Mouse (Mus musculus) liver, embryonic 13.5 days (tissue): ENCODE measurements around the gene Usp36. TPM values are rescaled to one million over a fixed set of nuclear protein-coding genes. Genes with fewer than 3 reads are reported as not detected.

Experiments
- ATAC-seq: fragments of 200-750 bp; cut with Nextera tagmentation; 2 replicates; pipeline ENCODE4 v1.8.0; 2017; ENCODE audit warnings: low read depth, mild to moderate bottlenecking, moderate number of reproducible peaks, moderate library complexity
- DNase-seq: peaks from one replicate; pipeline ENCODE4 v3.0.0; 2022
- H3K27ac ChIP-seq: fragments of 300-500 bp; sonication (generic); 2 replicates; pipeline ENCODE4 v1.5.1; 2015; ENCODE audit warnings: moderate library complexity, mild to moderate bottlenecking, inconsistent platforms
- H3K27me3 ChIP-seq: fragments of 300-500 bp; sonication (generic); 2 replicates; pipeline ENCODE4 v1.6.1; 2015; ENCODE audit warnings: mild to moderate bottlenecking, inconsistent platforms
- H3K36me3 ChIP-seq: fragments of 300-500 bp; sonication (generic); 2 replicates; pipeline ENCODE4 v1.6.1; 2015; ENCODE audit warnings: mild to moderate bottlenecking, inconsistent platforms
- H3K4me1 ChIP-seq: fragments of 300-500 bp; sonication (generic); replicated peaks from 2 replicates; pipeline ENCODE4 v1.6.1; 2015; ENCODE audit warnings: inconsistent platforms
- H3K4me2 ChIP-seq: fragments of 300-500 bp; sonication (generic); 2 replicates; pipeline ENCODE4 v1.6.1; 2015; ENCODE audit warnings: inconsistent platforms, mild to moderate bottlenecking, moderate library complexity
- H3K4me3 ChIP-seq: fragments of 300-500 bp; sonication (generic); replicated peaks from 2 replicates; pipeline ENCODE4 v1.5.1; 2015; ENCODE audit warnings: mild to moderate bottlenecking, inconsistent platforms
- H3K9ac ChIP-seq: fragments of 300-500 bp; sonication (generic); 2 replicates; pipeline ENCODE4 v1.6.1; 2015; ENCODE audit warnings: mild to moderate bottlenecking, inconsistent platforms
- H3K9me3 ChIP-seq: fragments of 300-500 bp; sonication (generic); replicated peaks from 2 replicates; pipeline ENCODE4 v1.6.1; 2016; ENCODE audit warnings: inconsistent platforms
- WGBS: fragments of 180-500 bp; shearing (Covaris S2); methylation state at CpG from one replicate; pipeline ENCODE4 v1.1.7; 2015; ENCODE audit not compliant: insufficient replicate concordance; 5-methylcytosine and 5-hydroxymethylcytosine counted together
- polyA plus RNA-seq: library from polyadenylated mRNA; unstranded; fragments of >200 nt; fragmentation: Nextera tagmentation; extraction: Ambion mirVana; gene quantifications from 2 replicates; pipeline ENCODE4 v1.2.1, GENCODE M21; 2015

Usp36 gene
- polyA plus RNA-seq, 1 experiment from 2014 or later = 6.9 TPM

DNA sequence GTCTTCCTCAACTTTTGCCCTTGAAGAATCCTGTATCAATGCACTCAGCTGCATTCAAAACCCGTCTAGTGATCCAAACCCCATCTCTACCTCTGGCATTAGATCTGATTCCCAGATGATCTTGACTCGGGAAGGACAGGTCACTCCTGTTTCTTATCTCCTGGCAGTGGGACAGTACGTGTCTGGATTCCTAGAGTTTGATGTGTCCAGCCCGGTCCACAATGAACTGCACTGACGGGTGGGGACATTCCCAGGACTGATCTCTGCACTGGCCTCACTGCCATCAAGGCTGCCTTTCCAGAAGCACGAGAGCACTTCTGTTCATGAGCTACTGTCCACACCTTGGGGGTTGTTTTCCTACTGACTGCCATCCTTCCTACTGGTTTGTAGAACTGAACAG is 73.6 kb downstream of the Usp36 start:
- 60% methylated on average over 6 of the region's 6 CpGs for WGBS
- Histone ChIP-seq H3K4me2 (no peak overlapping the region), H3K27me3 (no peaks in the 10 kb centered on the region), H3K36me3 (no peaks in the 10 kb centered on the region), H3K4me1 (peaks cover 15% of the 10 kb centered on the region), H3K9me3 (no peaks in the 10 kb centered on the region), H3K4me3 (no peak overlapping the region), H3K27ac (no peak overlapping the region), H3K9ac (no peak overlapping the region)
- DNase-seq (no peak), ATAC-seq (no peak)

DNA sequence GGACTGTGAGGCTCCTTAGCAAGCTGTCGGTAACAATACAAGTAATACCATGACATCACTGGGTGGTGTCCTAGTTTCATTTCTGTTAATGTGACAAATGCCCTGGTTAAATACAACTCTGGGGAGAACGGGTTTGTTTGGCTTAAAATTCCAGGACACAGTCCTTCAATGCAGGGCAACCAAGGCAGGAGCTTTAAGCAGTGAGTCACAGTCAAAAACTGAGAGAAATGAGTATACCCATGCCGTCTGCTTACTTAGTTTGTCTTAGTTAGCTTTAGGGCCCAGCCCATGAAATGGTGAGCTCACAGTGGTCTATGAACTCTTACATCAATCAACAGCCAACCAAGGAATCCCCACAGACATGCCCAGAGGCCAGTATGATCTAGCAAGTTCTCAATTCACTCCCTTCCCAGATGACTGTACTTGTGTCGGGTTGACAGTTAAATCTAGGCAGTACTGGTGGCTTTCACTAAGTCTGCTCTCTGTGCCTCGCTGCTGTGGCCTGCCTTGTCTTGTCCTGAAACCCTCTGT is 74.1 kb downstream of the Usp36 start:
- Histone ChIP-seq H3K27me3 (no peaks in the 10 kb centered on the region), H3K9me3 (no peaks in the 10 kb centered on the region), H3K27ac (no peak overlapping the region), H3K36me3 (no peaks in the 10 kb centered on the region), H3K9ac (no peak overlapping the region), H3K4me3 (no peak overlapping the region), H3K4me2 (no peak overlapping the region), H3K4me1 (peaks cover 20% of the 10 kb centered on the region)
- ATAC-seq (no peak), DNase-seq (no peak)
- 52% methylated on average over 5 of the region's 5 CpGs for WGBS

GRCm38 (mm10) chr11:118212636-118213112 is 77.4 kb downstream of the Usp36 start:
- 46% methylated on average over 7 of the region's 7 CpGs for WGBS
- Histone ChIP-seq H3K9ac (no peak overlapping the region), H3K27ac (no peak overlapping the region), H3K4me2 (no peak overlapping the region), H3K9me3 (no peaks in the 10 kb centered on the region), H3K4me3 (no peak overlapping the region), H3K4me1 (peaks cover 51% of the 10 kb centered on the region), H3K36me3 (no peaks in the 10 kb centered on the region), H3K27me3 (no peaks in the 10 kb centered on the region)
- no peak for DNase-seq
- no peak for ATAC-seq

DNA sequence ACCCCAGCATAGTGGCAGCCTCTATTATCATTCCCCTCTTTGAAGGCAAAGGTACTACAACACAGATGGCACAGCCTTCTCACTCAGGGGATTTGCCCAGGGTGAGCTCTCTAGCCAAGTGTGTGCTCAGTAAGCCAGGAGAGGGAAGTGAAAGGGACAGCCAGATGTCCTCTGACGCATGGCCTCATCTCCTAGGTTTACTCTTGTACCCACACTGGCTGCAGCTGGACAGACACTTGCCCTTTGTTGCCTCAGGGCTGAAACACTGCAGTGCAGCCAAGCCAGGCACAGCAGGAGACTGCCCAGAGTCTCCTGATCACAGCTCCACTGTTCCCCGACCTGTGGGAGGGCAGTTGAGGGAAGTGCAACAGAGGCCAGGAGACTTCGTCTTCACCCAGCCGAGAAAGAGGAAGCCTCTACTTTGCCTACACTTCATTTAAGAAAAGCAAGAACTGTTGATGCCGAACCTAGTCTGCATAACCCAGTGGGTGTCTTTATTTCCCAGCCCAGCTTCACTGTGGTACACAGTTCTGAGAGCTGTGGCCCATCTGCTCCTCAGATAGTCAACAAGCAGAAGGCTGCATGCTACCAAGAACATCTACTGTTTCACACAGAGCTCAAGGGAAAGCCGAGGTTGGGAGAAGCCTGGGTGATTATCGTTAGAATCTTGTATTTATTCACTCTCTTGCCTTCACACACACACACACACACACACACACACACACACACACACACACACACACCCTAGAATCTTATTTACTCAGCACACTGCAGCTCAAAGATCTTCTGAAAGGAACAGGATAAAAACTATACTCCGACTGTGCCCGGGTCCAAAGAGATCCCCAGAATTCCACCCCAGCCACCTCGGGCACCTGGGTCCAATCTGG is 78.1 kb downstream of the Usp36 start:
- WGBS = 30% methylated on average over 10 of the region's 10 CpGs
- DNase-seq = no peak
- Histone ChIP-seq H3K9ac (no peak overlapping the region; the same call in 1 of the 2 replicates), H3K36me3 (no peaks in the 10 kb centered on the region), H3K27me3 (no peaks in the 10 kb centered on the region), H3K4me2 (no peak overlapping the region), H3K27ac (peak overlapping the region; percentile 39; the same call in 1 of the 2 replicates), H3K4me1 (peaks cover 56% of the 10 kb centered on the region), H3K9me3 (no peaks in the 10 kb centered on the region), H3K4me3 (no peak overlapping the region)
- ATAC-seq = peak; percentile 52

DNA sequence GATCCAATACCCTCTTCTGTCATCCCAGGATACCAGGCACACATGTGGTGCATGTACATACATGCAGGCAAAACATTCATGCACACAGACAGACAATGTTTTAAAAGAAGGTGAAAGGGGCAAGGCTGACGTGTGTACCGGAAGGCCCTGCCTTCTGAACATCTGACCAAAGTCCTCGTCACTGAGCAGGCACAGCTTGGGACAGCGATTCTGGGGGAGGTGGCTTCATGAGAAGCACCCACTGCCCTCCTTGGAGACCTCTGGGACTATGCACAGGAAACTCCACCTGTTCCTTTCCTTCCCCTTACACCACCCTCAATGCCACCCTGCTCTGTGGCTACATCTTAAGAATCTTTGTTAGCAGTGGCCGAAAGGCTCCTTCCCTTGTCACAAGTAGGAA is 79.1 kb downstream of the Usp36 start:
- 65% methylated on average over 5 of the region's 5 CpGs for WGBS
- DNase-seq (no peak), ATAC-seq (no peak)
- H3K9me3 ChIP-seq = no peaks in the 10 kb centered on the region
- no peak overlapping the region for H3K4me3 ChIP-seq
- H3K9ac ChIP-seq = no peak overlapping the region
- H3K4me1 ChIP-seq = peaks cover 56% of the 10 kb centered on the region
- no peaks in the 10 kb centered on the region for H3K27me3 ChIP-seq
- H3K4me2 ChIP-seq = no peak overlapping the region
- no peaks in the 10 kb centered on the region for H3K36me3 ChIP-seq
- no peak overlapping the region for H3K27ac ChIP-seq

- no peak overlapping the region for H3K4me2 ChIP-seq
- H3K9ac ChIP-seq = no peak overlapping the region
- H3K27me3 ChIP-seq = no peaks in the 10 kb centered on the region
- WGBS = 66% methylated on average over 4 of the region's 4 CpGs
- ATAC-seq (no peak), DNase-seq (no peak)
- H3K27ac ChIP-seq = no peak overlapping the region
- no peaks in the 10 kb centered on the region for H3K9me3 ChIP-seq
- H3K4me3 ChIP-seq = no peak overlapping the region
- H3K4me1 ChIP-seq = peaks cover 56% of the 10 kb centered on the region
- H3K36me3 ChIP-seq = no peaks in the 10 kb centered on the region
These were observed 79.9 kb downstream of the Usp36 start for GRCm38 (mm10) chr11:118210116-118210515.

Other genes starting within 250 kb of the Usp36 start
- 0.07 and 0.10 TPM in 2 replicates for gene Dnah17, start 159.6 kb downstream of the Usp36 start, polyA plus RNA-seq
- gene Cyth1, start 41.7 kb downstream of the Usp36 start, polyA plus RNA-seq = 2.3 and 3.1 TPM in 2 replicates
- gene Cep295nl, start 52.3 kb upstream of the Usp36 start, polyA plus RNA-seq = not detected in 2 replicates
- 5.5 and 5.7 TPM in 2 replicates for gene Timp2, start 65.5 kb upstream of the Usp36 start, polyA plus RNA-seq
- gene Lgals3bp, start 111.8 kb upstream of the Usp36 start, polyA plus RNA-seq = 25.4 and 32.3 TPM in 2 replicates
- gene Cant1, start 128.8 kb upstream of the Usp36 start, polyA plus RNA-seq = 8.3 and 9.4 TPM in 2 replicates
- 1.1 and 1.4 TPM in 2 replicates for gene C1qtnf1, start 138.0 kb upstream of the Usp36 start, polyA plus RNA-seq
- 8.1 and 8.8 TPM in 2 replicates for gene Engase, start 186.6 kb upstream of the Usp36 start, polyA plus RNA-seq